In the genomic region with DNA sequence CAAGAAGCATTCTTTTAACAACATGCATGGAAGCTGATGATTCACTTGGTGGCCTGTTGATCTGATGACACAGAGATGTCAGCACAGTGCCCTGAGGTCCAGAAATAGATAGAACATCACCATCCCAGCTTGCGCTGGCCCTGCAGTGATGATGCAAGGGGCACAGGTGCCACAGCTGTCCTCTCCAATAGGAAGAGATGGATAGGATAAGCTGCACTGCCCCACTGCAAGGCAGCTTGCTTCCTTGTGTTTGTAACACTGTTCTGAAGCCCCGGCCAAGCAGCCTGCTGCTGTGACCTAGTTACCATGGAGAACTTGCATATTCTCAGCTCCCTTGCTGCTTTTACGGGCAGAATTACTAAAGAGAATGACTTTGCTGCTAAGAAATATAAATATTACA, we compare ENCODE assay signal across 13 mouse cellular contexts.
DNase-seq lines count a peak whose midpoint lies in the region; ATAC-seq and TF ChIP-seq lines count a peak whose summit lies in the region.
"Had no signal": no experiment of that assay in that cellular context is flagged by ENCODE, and none has a peak within 500 bp of the region (broad histone marks: within the 10 kb centered on the region; RNA-seq: fewer than 3 reads in every experiment).

No protein-coding gene starts in this region.

- no peak for TF ChIP-seq CTCF in forebrain, postnatal 0 days (IDR thresholded peaks at IDR 0.05; ENCODE audit: low read depth)

- H3K27me3 ChIP-seq in forebrain, postnatal 0 days (ENCODE audit: insufficient read depth, low read length), result no peaks in the 10 kb centered on the region
- no peaks in the 10 kb centered on the region for H3K27me3 ChIP-seq in forebrain, embryonic 12.5 days
- H3K27me3 ChIP-seq: forebrain, embryonic 13.5 days; hindbrain, embryonic 15.5 days; liver, embryonic 13.5 days had no signal

- H3K9me3 ChIP-seq in forebrain, postnatal 0 days (ENCODE audit: low read length), result no peaks in the 10 kb centered on the region
- no peaks in the 10 kb centered on the region for H3K9me3 ChIP-seq in forebrain, embryonic 12.5 days
- H3K9me3 ChIP-seq: forebrain, embryonic 13.5 days; hindbrain, embryonic 15.5 days; liver, embryonic 13.5 days had no signal

- H3K4me1 ChIP-seq in forebrain, postnatal 0 days (ENCODE audit: insufficient read depth), result peaks cover 3% of the 10 kb centered on the region; the same call in 1 of the 2 replicates
- H3K4me1 ChIP-seq in forebrain, embryonic 12.5 days, result no peaks in the 10 kb centered on the region
- H3K4me1 ChIP-seq: forebrain, embryonic 13.5 days; liver, embryonic 13.5 days had no signal

- peak; percentile 28 for DNase-seq in forebrain, postnatal 0 days
- peak; percentile 63 to 65 for DNase-seq in cerebellum, adult 18-20 months
- peak; percentile 23 for DNase-seq in layer of hippocampus, adult 9-11 months
- peak; percentile 16 for DNase-seq in retina, embryonic 14.5 days (ENCODE audit: low spot score)
- DNase-seq in kidney, postnatal 36 days, result no peak
- no peak for DNase-seq in embryo, embryonic 11 days
- DNase-seq in gastrocnemius, postnatal 4 days (ENCODE audit: low spot score in 2 of 2), result no peak
- DNase-seq: kidney, postnatal 14 days; liver, embryonic 13.5 days had no signal

- ATAC-seq in forebrain, postnatal 0 days, result peak; percentile 88
- ATAC-seq in forebrain, embryonic 12.5 days (ENCODE audit: low FRiP score), result no peak
- ATAC-seq: forebrain, embryonic 13.5 days had no signal

- no peaks in the 10 kb centered on the region for H3K36me3 ChIP-seq in forebrain, postnatal 0 days (ENCODE audit: insufficient read depth)
- no peaks in the 10 kb centered on the region for H3K36me3 ChIP-seq in forebrain, embryonic 12.5 days (replicated peaks)
- H3K36me3 ChIP-seq: hindbrain, embryonic 15.5 days; liver, embryonic 13.5 days had no signal

- 57% methylated on average over 3 of the region's 3 CpGs for whole genome bisulfite sequencing in forebrain, postnatal 0 days
- WGBS in forebrain, embryonic 12.5 days, result 89% methylated on average over 3 of the region's 3 CpGs

- H3K27ac ChIP-seq in forebrain, postnatal 0 days (ENCODE audit: low read depth, low read length), result no peak overlapping the region; the same call in 1 of the 2 replicates
- no peak overlapping the region for H3K27ac ChIP-seq in forebrain, embryonic 12.5 days
- H3K27ac ChIP-seq: forebrain, embryonic 13.5 days; hindbrain, embryonic 15.5 days; liver, embryonic 13.5 days had no signal

- H3K4me3 ChIP-seq in forebrain, postnatal 0 days (ENCODE audit: low read depth, low read length), result no peak overlapping the region
- no peak overlapping the region for H3K4me3 ChIP-seq in forebrain, embryonic 12.5 days (replicated peaks)
- H3K4me3 ChIP-seq: forebrain, embryonic 13.5 days; hindbrain, embryonic 15.5 days; liver, embryonic 13.5 days had no signal

- no peak overlapping the region for H3K4me2 ChIP-seq in forebrain, postnatal 0 days (ENCODE audit: low read depth)
- H3K4me2 ChIP-seq in forebrain, embryonic 12.5 days, result no peak overlapping the region
- H3K4me2 ChIP-seq: forebrain, embryonic 13.5 days; heart, embryonic 11.5 days; hindbrain, embryonic 15.5 days; liver, embryonic 13.5 days had no signal

- no peak overlapping the region for H3K9ac ChIP-seq in forebrain, postnatal 0 days
- H3K9ac ChIP-seq in forebrain, embryonic 12.5 days, result no peak overlapping the region
- H3K9ac ChIP-seq: forebrain, embryonic 13.5 days; hindbrain, embryonic 15.5 days; liver, embryonic 13.5 days had no signal

Comparison
In these comparisons a context has a peak if more than half of its experiments do, and no peak if none do; other contexts are left out.
1. DNase-seq: peak in forebrain, postnatal 0 days (single experiment), cerebellum, adult 18-20 months (2 of 2), layer of hippocampus, adult 9-11 months (single experiment) and retina, embryonic 14.5 days (single experiment); none in kidney, postnatal 36 days (0 of 2), embryo, embryonic 11 days (single experiment) and gastrocnemius, postnatal 4 days (0 of 2).